Mouse (Mus musculus): ENCODE measurements around the gene Cldn4. TPM values are rescaled to one million over a fixed set of nuclear protein-coding genes. Genes with fewer than 3 reads are reported as not detected.
"Not testable (repeated sequence)": the region's sequence is repeated elsewhere in the genome, so short reads cannot be mapped to it uniquely, and the experiment has no call there.

Cldn4 gene
- polyA plus RNA-seq, 1 experiment from 2014 or later = 16.9 TPM

- Histone ChIP-seq H3K27ac (replicated peaks; ENCODE audit: low read depth, low read length) (no peak overlapping the region), H3K4me2 (ENCODE audit: low read depth, low read length) (no peak overlapping the region; the same call in 1 of the 2 replicates), H3K9ac (replicated peaks; ENCODE audit: low read length) (no peak overlapping the region; the same call in 1 of the 2 replicates), H3K4me3 (ENCODE audit: low read depth, low read length) (peak overlapping the region; percentile 22), H3K36me3 (replicated peaks; ENCODE audit: control insufficient read depth, insufficient read depth, low read depth, low read length) (no peaks in the 10 kb centered on the region), H3K27me3 (ENCODE audit: control insufficient read depth, insufficient read depth, low read length) (peaks cover 30% of the 10 kb centered on the region), H3K4me1 (ENCODE audit: control insufficient read depth, insufficient read depth, low read length) (peaks cover 2% of the 10 kb centered on the region; the same call in 1 of the 2 replicates), H3K9me3 (replicated peaks; ENCODE audit: control insufficient read depth, low read length) (no peaks in the 10 kb centered on the region)
- ATAC-seq (replicated peaks; ENCODE audit: insufficient number of reproducible peaks, low FRiP score, low TSS enrichment, low read depth) = no peak
- WGBS = 38% methylated on average over 16 of the region's 19 CpGs
- no peak for DNase-seq (ENCODE audit: low spot score)
These were observed 1.3 kb downstream of the Cldn4 start for GRCm38 (mm10) chr5:134945266-134945959.

GRCm38 (mm10) chr5:134944179-134944578 lies 2.6 kb downstream of the Cldn4 start:
- Histone ChIP-seq H3K9ac (replicated peaks; ENCODE audit: low read length) (no peak overlapping the region), H3K27me3 (ENCODE audit: control insufficient read depth, insufficient read depth, low read length) (peaks cover 30% of the 10 kb centered on the region), H3K36me3 (replicated peaks; ENCODE audit: control insufficient read depth, insufficient read depth, low read depth, low read length) (no peaks in the 10 kb centered on the region), H3K9me3 (replicated peaks; ENCODE audit: control insufficient read depth, low read length) (no peaks in the 10 kb centered on the region), H3K4me1 (ENCODE audit: control insufficient read depth, insufficient read depth, low read length) (peaks cover 2% of the 10 kb centered on the region; the same call in 1 of the 2 replicates), H3K4me2 (ENCODE audit: low read depth, low read length) (no peak overlapping the region), H3K4me3 (ENCODE audit: low read depth, low read length) (no peak overlapping the region), H3K27ac (replicated peaks; ENCODE audit: low read depth, low read length) (no peak overlapping the region)
- ATAC-seq (replicated peaks; ENCODE audit: insufficient number of reproducible peaks, low FRiP score, low TSS enrichment, low read depth) = no peak
- WGBS = 70% methylated on average over 5 of the region's 5 CpGs
- no peak for DNase-seq (ENCODE audit: low spot score)

- H3K4me2 ChIP-seq (ENCODE audit: low read depth, low read length) = no peak overlapping the region
- no peaks in the 10 kb centered on the region for H3K36me3 ChIP-seq (replicated peaks; ENCODE audit: control insufficient read depth, insufficient read depth, low read depth, low read length)
- ATAC-seq (replicated peaks; ENCODE audit: insufficient number of reproducible peaks, low FRiP score, low TSS enrichment, low read depth) (no peak), DNase-seq (ENCODE audit: low spot score) (no peak)
- no peak overlapping the region for H3K27ac ChIP-seq (replicated peaks; ENCODE audit: low read depth, low read length)
- no peak overlapping the region for H3K9ac ChIP-seq (replicated peaks; ENCODE audit: low read length)
- peaks cover 2% of the 10 kb centered on the region; the same call in 1 of the 2 replicates for H3K4me1 ChIP-seq (ENCODE audit: control insufficient read depth, insufficient read depth, low read length)
- H3K27me3 ChIP-seq (ENCODE audit: control insufficient read depth, insufficient read depth, low read length) = peaks cover 30% of the 10 kb centered on the region
- H3K4me3 ChIP-seq (ENCODE audit: low read depth, low read length) = no peak overlapping the region
- 85% methylated on average over 2 of the region's 2 CpGs for WGBS
- H3K9me3 ChIP-seq (replicated peaks; ENCODE audit: control insufficient read depth, low read length) = no peaks in the 10 kb centered on the region
These were observed 4.0 kb downstream of the Cldn4 start for GRCm38 (mm10) chr5:134942740-134943139.

- no peak overlapping the region for H3K9ac ChIP-seq (replicated peaks; ENCODE audit: low read length)
- H3K36me3 ChIP-seq (replicated peaks; ENCODE audit: control insufficient read depth, insufficient read depth, low read depth, low read length) = no peaks in the 10 kb centered on the region
- DNase-seq (ENCODE audit: low spot score) (peak; percentile 42), ATAC-seq (replicated peaks; ENCODE audit: insufficient number of reproducible peaks, low FRiP score, low TSS enrichment, low read depth) (no peak)
- no peaks in the 10 kb centered on the region for H3K9me3 ChIP-seq (replicated peaks; ENCODE audit: control insufficient read depth, low read length)
- no peaks in the 10 kb centered on the region for H3K4me1 ChIP-seq (ENCODE audit: control insufficient read depth, insufficient read depth, low read length)
- no peak overlapping the region for H3K4me3 ChIP-seq (ENCODE audit: low read depth, low read length)
- no peak overlapping the region for H3K27ac ChIP-seq (replicated peaks; ENCODE audit: low read depth, low read length)
- H3K4me2 ChIP-seq (ENCODE audit: low read depth, low read length) = no peak overlapping the region
- peaks cover 19% of the 10 kb centered on the region for H3K27me3 ChIP-seq (ENCODE audit: control insufficient read depth, insufficient read depth, low read length)
- whole genome bisulfite sequencing = 79% methylated on average over 14 of the region's 14 CpGs
These were observed 5.1 kb downstream of the Cldn4 start for GRCm38 (mm10) chr5:134941472-134942209.

GRCm38 (mm10) chr5:134939554-134939953 lies 7.2 kb downstream of the Cldn4 start:
- not testable (repeated sequence) for H3K9ac ChIP-seq (replicated peaks; ENCODE audit: low read length); H3K36me3 ChIP-seq (replicated peaks; ENCODE audit: control insufficient read depth, insufficient read depth, low read depth, low read length); H3K27me3 ChIP-seq (ENCODE audit: control insufficient read depth, insufficient read depth, low read length); DNase-seq (ENCODE audit: low spot score); H3K9me3 ChIP-seq (replicated peaks; ENCODE audit: control insufficient read depth, low read length); H3K4me3 ChIP-seq (ENCODE audit: low read depth, low read length); H3K27ac ChIP-seq (replicated peaks; ENCODE audit: low read depth, low read length); H3K4me1 ChIP-seq (ENCODE audit: control insufficient read depth, insufficient read depth, low read length); ATAC-seq (replicated peaks; ENCODE audit: insufficient number of reproducible peaks, low FRiP score, low TSS enrichment, low read depth); H3K4me2 ChIP-seq (ENCODE audit: low read depth, low read length)
- 67% methylated on average over 1 of the region's 7 CpGs for WGBS

- Histone ChIP-seq H3K27me3 (ENCODE audit: control insufficient read depth, insufficient read depth, low read length) (no peaks in the 10 kb centered on the region), H3K9ac (replicated peaks; ENCODE audit: low read length) (no peak overlapping the region), H3K4me1 (ENCODE audit: control insufficient read depth, insufficient read depth, low read length) (no peaks in the 10 kb centered on the region), H3K4me2 (ENCODE audit: low read depth, low read length) (no peak overlapping the region), H3K9me3 (replicated peaks; ENCODE audit: control insufficient read depth, low read length) (no peaks in the 10 kb centered on the region), H3K4me3 (ENCODE audit: low read depth, low read length) (no peak overlapping the region), H3K27ac (replicated peaks; ENCODE audit: low read depth, low read length) (no peak overlapping the region), H3K36me3 (replicated peaks; ENCODE audit: control insufficient read depth, insufficient read depth, low read depth, low read length) (no peaks in the 10 kb centered on the region)
- WGBS = 83% methylated on average over 3 of the region's 3 CpGs
- DNase-seq (ENCODE audit: low spot score) = no peak
- no peak for ATAC-seq (replicated peaks; ENCODE audit: insufficient number of reproducible peaks, low FRiP score, low TSS enrichment, low read depth)
These were observed 7.7 kb downstream of the Cldn4 start for GRCm38 (mm10) chr5:134939069-134939468.

GRCm38 (mm10) chr5:134936626-134937185 lies 10.0 kb downstream of the Cldn4 start:
- no peak for DNase-seq (ENCODE audit: low spot score)
- Histone ChIP-seq H3K9me3 (replicated peaks; ENCODE audit: control insufficient read depth, low read length) (no peaks in the 10 kb centered on the region), H3K9ac (replicated peaks; ENCODE audit: low read length) (no peak overlapping the region), H3K27me3 (ENCODE audit: control insufficient read depth, insufficient read depth, low read length) (no peaks in the 10 kb centered on the region), H3K36me3 (replicated peaks; ENCODE audit: control insufficient read depth, insufficient read depth, low read depth, low read length) (no peaks in the 10 kb centered on the region), H3K27ac (replicated peaks; ENCODE audit: low read depth, low read length) (no peak overlapping the region), H3K4me2 (ENCODE audit: low read depth, low read length) (no peak overlapping the region), H3K4me1 (ENCODE audit: control insufficient read depth, insufficient read depth, low read length) (no peaks in the 10 kb centered on the region), H3K4me3 (ENCODE audit: low read depth, low read length) (no peak overlapping the region)
- 84% methylated on average over 6 of the region's 6 CpGs for WGBS
- ATAC-seq (replicated peaks; ENCODE audit: insufficient number of reproducible peaks, low FRiP score, low TSS enrichment, low read depth) = no peak

- H3K27me3 ChIP-seq (ENCODE audit: control insufficient read depth, insufficient read depth, low read length) = no peaks in the 10 kb centered on the region
- WGBS = 91% methylated on average over 6 of the region's 6 CpGs
- no peak overlapping the region for H3K9ac ChIP-seq (replicated peaks; ENCODE audit: low read length)
- no peaks in the 10 kb centered on the region for H3K4me1 ChIP-seq (ENCODE audit: control insufficient read depth, insufficient read depth, low read length)
- no peak for DNase-seq (ENCODE audit: low spot score)
- no peak overlapping the region for H3K4me2 ChIP-seq (ENCODE audit: low read depth, low read length)
- no peaks in the 10 kb centered on the region for H3K36me3 ChIP-seq (replicated peaks; ENCODE audit: control insufficient read depth, insufficient read depth, low read depth, low read length)
- ATAC-seq (replicated peaks; ENCODE audit: insufficient number of reproducible peaks, low FRiP score, low TSS enrichment, low read depth) = no peak
- H3K4me3 ChIP-seq (ENCODE audit: low read depth, low read length) = no peak overlapping the region
- no peaks in the 10 kb centered on the region for H3K9me3 ChIP-seq (replicated peaks; ENCODE audit: control insufficient read depth, low read length)
- no peak overlapping the region for H3K27ac ChIP-seq (replicated peaks; ENCODE audit: low read depth, low read length)
These were observed 10.7 kb downstream of the Cldn4 start for GRCm38 (mm10) chr5:134936051-134936450.

Measured in embryonic facial prominence, embryonic 11.5 days (tissue).